Mouse (Mus musculus): ENCODE data around the gene Rtn4r. TPM values are rescaled to one million over a fixed set of nuclear protein-coding genes. Genes with fewer than 3 reads are reported as not detected.

Gene Rtn4r
- polyA plus RNA-seq, 1 experiment from 2014 or later, result 3.2 TPM

DNA sequence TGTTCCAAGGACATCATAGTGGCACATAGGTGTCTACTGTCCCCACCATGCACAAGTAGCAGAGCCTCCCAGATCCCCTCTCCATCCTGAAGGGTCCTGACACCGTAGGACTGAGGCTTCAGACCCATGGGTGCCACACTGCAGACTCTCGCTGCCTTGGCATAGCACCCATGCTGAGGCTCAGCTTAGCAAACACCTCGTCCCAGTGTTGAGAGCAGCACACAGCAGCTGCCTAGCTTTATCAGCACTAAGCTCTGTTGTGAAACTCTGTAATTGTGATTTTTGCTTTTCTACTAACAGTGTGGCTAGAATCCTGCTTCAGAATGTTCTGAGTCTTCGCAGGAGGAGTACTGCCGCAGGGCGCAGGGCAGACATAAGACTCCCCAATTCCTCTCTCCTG is 70.4 kb downstream of the Rtn4r start:
- H3K4me2 ChIP-seq (ENCODE audit: low read depth, low read length, severe bottlenecking), result no peak overlapping the region
- DNase-seq (ENCODE audit: low spot score) (no peak), ATAC-seq (replicated peaks; ENCODE audit: low FRiP score) (no peak)
- H3K36me3 ChIP-seq (ENCODE audit: control insufficient read depth, insufficient read depth, low read length), result no peaks in the 10 kb centered on the region
- peaks cover 4% of the 10 kb centered on the region; the same call in 1 of the 2 replicates for H3K4me1 ChIP-seq (replicated peaks; ENCODE audit: control insufficient read depth, insufficient read depth, low read length)
- H3K9me3 ChIP-seq (ENCODE audit: control insufficient read depth, low read length), result no peaks in the 10 kb centered on the region
- no peak overlapping the region for H3K4me3 ChIP-seq (ENCODE audit: low read depth, low read length)
- WGBS, result 80% methylated on average over 6 of the region's 6 CpGs
- no peaks in the 10 kb centered on the region for H3K27me3 ChIP-seq (ENCODE audit: control insufficient read depth, insufficient read depth, low read length)
- H3K9ac ChIP-seq (ENCODE audit: low read length), result no peak overlapping the region
- no peak overlapping the region for H3K27ac ChIP-seq (ENCODE audit: low read depth, low read length)

- no peaks in the 10 kb centered on the region for H3K36me3 ChIP-seq (ENCODE audit: control insufficient read depth, insufficient read depth, low read length)
- no peaks in the 10 kb centered on the region for H3K27me3 ChIP-seq (ENCODE audit: control insufficient read depth, insufficient read depth, low read length)
- no peak overlapping the region for H3K4me2 ChIP-seq (ENCODE audit: low read depth, low read length, severe bottlenecking)
- no peaks in the 10 kb centered on the region for H3K9me3 ChIP-seq (ENCODE audit: control insufficient read depth, low read length)
- DNase-seq (ENCODE audit: low spot score), result no peak
- peaks cover 4% of the 10 kb centered on the region; the same call in 1 of the 2 replicates for H3K4me1 ChIP-seq (replicated peaks; ENCODE audit: control insufficient read depth, insufficient read depth, low read length)
- no peak overlapping the region for H3K9ac ChIP-seq (ENCODE audit: low read length)
- no peak overlapping the region for H3K27ac ChIP-seq (ENCODE audit: low read depth, low read length)
- 69% methylated on average over 10 of the region's 10 CpGs for WGBS
- H3K4me3 ChIP-seq (ENCODE audit: low read depth, low read length), result no peak overlapping the region
- ATAC-seq (replicated peaks; ENCODE audit: low FRiP score), result no peak
These were observed 71.1 kb downstream of the Rtn4r start for GRCm38 (mm10) chr16:18198365-18199098.

GRCm38 (mm10) chr16:18200062-18200461 is 72.6 kb downstream of the Rtn4r start:
- ATAC-seq (replicated peaks; ENCODE audit: low FRiP score) (no peak), DNase-seq (ENCODE audit: low spot score) (no peak)
- Histone ChIP-seq H3K4me1 (replicated peaks; ENCODE audit: control insufficient read depth, insufficient read depth, low read length) (peaks cover 4% of the 10 kb centered on the region; the same call in 1 of the 2 replicates), H3K4me2 (ENCODE audit: low read depth, low read length, severe bottlenecking) (no peak overlapping the region), H3K27me3 (ENCODE audit: control insufficient read depth, insufficient read depth, low read length) (no peaks in the 10 kb centered on the region), H3K9ac (ENCODE audit: low read length) (no peak overlapping the region), H3K27ac (ENCODE audit: low read depth, low read length) (no peak overlapping the region), H3K4me3 (ENCODE audit: low read depth, low read length) (no peak overlapping the region), H3K9me3 (ENCODE audit: control insufficient read depth, low read length) (no peaks in the 10 kb centered on the region), H3K36me3 (ENCODE audit: control insufficient read depth, insufficient read depth, low read length) (no peaks in the 10 kb centered on the region)
- WGBS, result 95% methylated on average over 2 of the region's 2 CpGs

GRCm38 (mm10) chr16:18201620-18202019 is 74.2 kb downstream of the Rtn4r start:
- H3K27ac ChIP-seq (ENCODE audit: low read depth, low read length), result no peak overlapping the region
- H3K4me3 ChIP-seq (ENCODE audit: low read depth, low read length), result no peak overlapping the region
- no peak overlapping the region for H3K4me2 ChIP-seq (ENCODE audit: low read depth, low read length, severe bottlenecking)
- ATAC-seq (replicated peaks; ENCODE audit: low FRiP score) (no peak), DNase-seq (ENCODE audit: low spot score) (no peak)
- H3K27me3 ChIP-seq (ENCODE audit: control insufficient read depth, insufficient read depth, low read length), result no peaks in the 10 kb centered on the region
- peaks cover 4% of the 10 kb centered on the region; the same call in 1 of the 2 replicates for H3K4me1 ChIP-seq (replicated peaks; ENCODE audit: control insufficient read depth, insufficient read depth, low read length)
- no peak overlapping the region for H3K9ac ChIP-seq (ENCODE audit: low read length)
- H3K36me3 ChIP-seq (ENCODE audit: control insufficient read depth, insufficient read depth, low read length), result no peaks in the 10 kb centered on the region
- H3K9me3 ChIP-seq (ENCODE audit: control insufficient read depth, low read length), result no peaks in the 10 kb centered on the region
- 42% methylated on average over 1 of the region's 1 CpGs for WGBS

Small RNA genes lying within 50 kb of the gene (microRNA-seq; reads per million reads assigned to microRNA genes)
- not detected for gene Mir6366 (ENCODE audit: insufficient number of aligned reads)

Other genes with a start within 250 kb of the Rtn4r start
- gene Gm20518, start 236.0 kb upstream of the Rtn4r start, polyA plus RNA-seq (2014; fragmentation: Nextera tagmentation; extraction: Ambion mirVana), result 0.32 and 0.51 TPM in 2 replicates
- not detected in 2 replicates for gene Tssk1, start 233.4 kb upstream of the Rtn4r start, polyA plus RNA-seq (2014; fragmentation: Nextera tagmentation; extraction: Ambion mirVana)
- gene Dgcr2, start 229.1 kb upstream of the Rtn4r start, polyA plus RNA-seq (2014; fragmentation: Nextera tagmentation; extraction: Ambion mirVana), result 112 TPM in 2 replicates
- gene Tssk2, start 229.0 kb upstream of the Rtn4r start, polyA plus RNA-seq (2014; fragmentation: Nextera tagmentation; extraction: Ambion mirVana), result 0.52 TPM in 1 of 2 replicates, not detected in the other
- 50.2 and 54.3 TPM in 2 replicates for gene Ess2, start 216.3 kb upstream of the Rtn4r start, polyA plus RNA-seq (2014; fragmentation: Nextera tagmentation; extraction: Ambion mirVana)
- 0.23 TPM in 1 of 2 replicates, not detected in the other for gene Gsc2, start 212.6 kb upstream of the Rtn4r start, polyA plus RNA-seq (2014; fragmentation: Nextera tagmentation; extraction: Ambion mirVana)
- 105 and 107 TPM in 2 replicates for gene Slc25a1, start 199.4 kb upstream of the Rtn4r start, polyA plus RNA-seq (2014; fragmentation: Nextera tagmentation; extraction: Ambion mirVana)
- not detected in 2 replicates for gene Vpreb2, start 147.2 kb upstream of the Rtn4r start, polyA plus RNA-seq (2014; fragmentation: Nextera tagmentation; extraction: Ambion mirVana)
- 134 and 148 TPM in 2 replicates for gene Dgcr6, start 74.8 kb upstream of the Rtn4r start, polyA plus RNA-seq (2014; fragmentation: Nextera tagmentation; extraction: Ambion mirVana)
- gene Prodh, start 37.4 kb upstream of the Rtn4r start, polyA plus RNA-seq (2014; fragmentation: Nextera tagmentation; extraction: Ambion mirVana), result 10.2 and 12.2 TPM in 2 replicates
- gene Ccdc188, start 90.2 kb downstream of the Rtn4r start, polyA plus RNA-seq (2014; fragmentation: Nextera tagmentation; extraction: Ambion mirVana), result not detected in 2 replicates
- 15.8 and 18.6 TPM in 2 replicates for gene Zdhhc8, start 107.5 kb downstream of the Rtn4r start, polyA plus RNA-seq (2014; fragmentation: Nextera tagmentation; extraction: Ambion mirVana)
- 110 TPM in 2 replicates for gene Trmt2a, start 121.0 kb downstream of the Rtn4r start, polyA plus RNA-seq (2014; fragmentation: Nextera tagmentation; extraction: Ambion mirVana)
- gene Ranbp1, start 121.1 kb downstream of the Rtn4r start, polyA plus RNA-seq (2014; fragmentation: Nextera tagmentation; extraction: Ambion mirVana), result 1,172 and 1,252 TPM in 2 replicates
- 6.2 TPM in 1 of 2 replicates, not detected in the other for gene Gm49776, start 130.7 kb downstream of the Rtn4r start, polyA plus RNA-seq (2014; fragmentation: Nextera tagmentation; extraction: Ambion mirVana)
- gene Dgcr8, start 161.6 kb downstream of the Rtn4r start, polyA plus RNA-seq (2014; fragmentation: Nextera tagmentation; extraction: Ambion mirVana), result 49.1 and 52.4 TPM in 2 replicates
- gene Tango2, start 220.5 kb downstream of the Rtn4r start, polyA plus RNA-seq (2014; fragmentation: Nextera tagmentation; extraction: Ambion mirVana), result 39.1 and 40.4 TPM in 2 replicates
- 99.4 and 103 TPM in 2 replicates for gene Arvcf, start 220.5 kb downstream of the Rtn4r start, polyA plus RNA-seq (2014; fragmentation: Nextera tagmentation; extraction: Ambion mirVana)